Mouse (Mus musculus) kidney, adult 2 months (tissue): ENCODE data around the gene Nup107. TPM values are rescaled to one million over a fixed set of nuclear protein-coding genes. Genes with fewer than 3 reads are reported as not detected.

ENCODE experiments used
- DNase-seq: peaks from one replicate; pipeline ENCODE4 v3.0.0; 2021
- H3K27ac ChIP-seq: fragments of 200-500 bp; 2 replicates; pipeline ENCODE4 v1.5.1; 2012; ENCODE audit warnings: low read depth, low read length, control low read depth, inconsistent platforms; ENCODE audit not compliant: insufficient read depth
- H3K27me3 ChIP-seq: fragments of 200-500 bp; replicated peaks from 2 replicates; pipeline ENCODE4 v1.6.1; 2012; ENCODE audit warnings: mild to moderate bottlenecking, moderate library complexity, low read length, inconsistent platforms; ENCODE audit not compliant: control insufficient read depth, insufficient read depth
- H3K36me3 ChIP-seq: fragments of 200-500 bp; 2 replicates; pipeline ENCODE4 v1.6.1; 2012; ENCODE audit warnings: mild to moderate bottlenecking, moderate library complexity, low read length, inconsistent platforms; ENCODE audit not compliant: control insufficient read depth, insufficient read depth
- H3K4me1 ChIP-seq: fragments of 200-500 bp; 2 replicates; pipeline ENCODE4 v1.6.1; 2011; ENCODE audit warnings: low read length; ENCODE audit not compliant: control insufficient read depth, insufficient read depth
- H3K4me3 ChIP-seq: fragments of 200-500 bp; 2 replicates; pipeline ENCODE4 v1.5.1; 2011; ENCODE audit warnings: mild to moderate bottlenecking, low read depth, low read length, control low read depth; ENCODE audit not compliant: insufficient read depth
- CTCF ChIP-seq: fragments of 200-500 bp; conservative IDR thresholded peaks from 2 replicates; pipeline ENCODE4 v1.5.1; 2011; ENCODE audit warnings: low read depth, mild to moderate bottlenecking, control low read depth, low read length, moderate library complexity, mixed read lengths; ENCODE audit not compliant: insufficient read depth, insufficient read length
- POLR2A ChIP-seq: fragments of 200-500 bp; IDR thresholded peaks from one replicate; pipeline ENCODE4 v1.6.1; 2011; ENCODE audit warnings: low read depth, low read length, control low read depth
- WGBS: fragments of 180-500 bp; shearing (Covaris S2); methylation state at CpG from one replicate; pipeline ENCODE4 v1.1.7; 2018; 5-methylcytosine and 5-hydroxymethylcytosine counted together
- polyA plus RNA-seq: library from polyadenylated mRNA; depleted of rRNA; stranded (reverse); fragments of >200 nt; gene quantifications from 2 replicates; pipeline ENCODE4 v1.2.3, GENCODE M21; 2012

Nup107 gene
- polyA plus RNA-seq, 1 experiment: 4.6 TPM

GRCm38 (mm10) chr10:117803870-117804850 lies 11.7 kb upstream of the Nup107 start:
- no peak for TF ChIP-seq POLR2A
- TF ChIP-seq CTCF: no peak
- H3K27ac ChIP-seq: no peak overlapping the region
- 75% methylated on average over 31 of the region's 31 CpGs for WGBS
- no peaks in the 10 kb centered on the region for H3K36me3 ChIP-seq
- no peak for DNase-seq
- 0 out of 2 replicates have a peak, but pooled peaks cover 3% of the 10 kb centered on the region for H3K4me1 ChIP-seq
- H3K27me3 ChIP-seq: no peaks in the 10 kb centered on the region
- no peak overlapping the region for H3K4me3 ChIP-seq

GRCm38 (mm10) chr10:117801886-117802285 lies 9.4 kb upstream of the Nup107 start:
- Histone ChIP-seq H3K27ac (no peak overlapping the region), H3K4me3 (no peak overlapping the region), H3K36me3 (no peaks in the 10 kb centered on the region), H3K4me1 (peaks cover 6% of the 10 kb centered on the region; the same call in 1 of the 2 replicates), H3K27me3 (no peaks in the 10 kb centered on the region)
- TF ChIP-seq POLR2A: no peak
- no peak for TF ChIP-seq CTCF
- DNase-seq: no peak
- 93% methylated on average over 9 of the region's 9 CpGs for WGBS

- WGBS: 76% methylated on average over 11 of the region's 11 CpGs
- no peaks in the 10 kb centered on the region for H3K27me3 ChIP-seq
- no peaks in the 10 kb centered on the region for H3K36me3 ChIP-seq
- H3K27ac ChIP-seq: no peak overlapping the region
- H3K4me1 ChIP-seq: peaks cover 6% of the 10 kb centered on the region; the same call in 1 of the 2 replicates
- DNase-seq: peak; percentile 17
- no peak for TF ChIP-seq CTCF
- TF ChIP-seq POLR2A: no peak
- H3K4me3 ChIP-seq: no peak overlapping the region
These were observed 7.3 kb upstream of the Nup107 start for GRCm38 (mm10) chr10:117799806-117800205.

GRCm38 (mm10) chr10:117798436-117799035 lies 6.0 kb upstream of the Nup107 start:
- Histone ChIP-seq H3K27ac (no peak overlapping the region), H3K36me3 (no peaks in the 10 kb centered on the region), H3K4me3 (no peak overlapping the region), H3K4me1 (peaks cover 6% of the 10 kb centered on the region; the same call in 1 of the 2 replicates), H3K27me3 (no peaks in the 10 kb centered on the region)
- TF ChIP-seq POLR2A (no peak), CTCF (no peak)
- 59% methylated on average over 6 of the region's 6 CpGs for WGBS
- DNase-seq: peak; percentile 70

GRCm38 (mm10) chr10:117797684-117798083 lies 5.2 kb upstream of the Nup107 start:
- no peaks in the 10 kb centered on the region for H3K27me3 ChIP-seq
- no peak overlapping the region for H3K27ac ChIP-seq
- H3K4me1 ChIP-seq: peaks cover 6% of the 10 kb centered on the region; the same call in 1 of the 2 replicates
- DNase-seq: peak; percentile 19
- 65% methylated on average over 7 of the region's 7 CpGs for WGBS
- no peaks in the 10 kb centered on the region for H3K36me3 ChIP-seq
- no peak overlapping the region for H3K4me3 ChIP-seq
- TF ChIP-seq CTCF (no peak), POLR2A (no peak)

GRCm38 (mm10) chr10:117797106-117797505 lies 4.6 kb upstream of the Nup107 start:
- TF ChIP-seq CTCF: no peak
- no peak for TF ChIP-seq POLR2A
- WGBS: 82% methylated on average over 12 of the region's 12 CpGs

GRCm38 (mm10) chr10:117796181-117796580 lies 3.7 kb upstream of the Nup107 start:
- WGBS: 96% methylated on average over 7 of the region's 7 CpGs
- TF ChIP-seq CTCF: peak; percentile 30
- no peak for TF ChIP-seq POLR2A
- Histone ChIP-seq H3K36me3 (no peaks in the 10 kb centered on the region), H3K4me3 (no peak overlapping the region), H3K4me1 (peaks cover 6% of the 10 kb centered on the region; the same call in 1 of the 2 replicates), H3K27me3 (no peaks in the 10 kb centered on the region), H3K27ac (no peak overlapping the region)
- DNase-seq: no peak

More at GRCm38 (mm10) chr10:117797106-117797505, 4.6 kb upstream of the Nup107 start:
- Histone ChIP-seq H3K27ac (no peak overlapping the region), H3K27me3 (no peaks in the 10 kb centered on the region), H3K36me3 (no peaks in the 10 kb centered on the region), H3K4me1 (peaks cover 6% of the 10 kb centered on the region; the same call in 1 of the 2 replicates), H3K4me3 (no peak overlapping the region)
- DNase-seq: no peak
